Mouse (Mus musculus) cortical plate, adult 2 months (tissue): ENCODE measurements at regions not wholly inside any gene's neighbourhood (a gene's known extent, or its start where the extent isn't known, plus 50 kb on each side); places are given as distances from the start of the nearest gene placed in this dataset.

Experiments
- H3K27ac ChIP-seq: fragments of 200-500 bp; 2 replicates; pipeline ENCODE4 v1.5.1; 2012; ENCODE audit warnings: low read length, control low read depth, inconsistent platforms; ENCODE audit not compliant: insufficient read depth
- H3K4me1 ChIP-seq: fragments of 200-500 bp; 2 replicates; pipeline ENCODE4 v1.6.1; 2011; ENCODE audit warnings: low read length; ENCODE audit not compliant: control insufficient read depth, insufficient read depth
- H3K4me3 ChIP-seq: fragments of 200-500 bp; 2 replicates; pipeline ENCODE4 v1.5.1; 2011; ENCODE audit warnings: mild to moderate bottlenecking, low read length, control low read depth; ENCODE audit not compliant: insufficient read depth
- CTCF ChIP-seq: fragments of 200-500 bp; IDR thresholded peaks from 2 replicates; pipeline ENCODE4 v1.5.1; 2011; ENCODE audit warnings: mild to moderate bottlenecking, control low read depth, low read length; ENCODE audit not compliant: insufficient read depth; ENCODE audit errors: extremely low read depth
- POLR2A ChIP-seq: fragments of 200-500 bp; IDR thresholded peaks from 2 replicates; pipeline ENCODE4 v1.6.1; 2011; ENCODE audit warnings: mild to moderate bottlenecking, low read length, control low read depth; ENCODE audit not compliant: insufficient read depth; ENCODE audit errors: extremely low read depth

GRCm38 (mm10) chr13:110557930-110558727 lies 163.3 kb downstream of the Plk2 start:
- no peak overlapping the region; the same call in 1 of the 2 replicates for H3K4me3 ChIP-seq
- H3K27ac ChIP-seq, result peak overlapping the region; percentile 49; the same call in 1 of the 2 replicates
- TF ChIP-seq POLR2A (no peak), CTCF (no peak)
- peaks cover 11% of the 10 kb centered on the region for H3K4me1 ChIP-seq

DNA sequence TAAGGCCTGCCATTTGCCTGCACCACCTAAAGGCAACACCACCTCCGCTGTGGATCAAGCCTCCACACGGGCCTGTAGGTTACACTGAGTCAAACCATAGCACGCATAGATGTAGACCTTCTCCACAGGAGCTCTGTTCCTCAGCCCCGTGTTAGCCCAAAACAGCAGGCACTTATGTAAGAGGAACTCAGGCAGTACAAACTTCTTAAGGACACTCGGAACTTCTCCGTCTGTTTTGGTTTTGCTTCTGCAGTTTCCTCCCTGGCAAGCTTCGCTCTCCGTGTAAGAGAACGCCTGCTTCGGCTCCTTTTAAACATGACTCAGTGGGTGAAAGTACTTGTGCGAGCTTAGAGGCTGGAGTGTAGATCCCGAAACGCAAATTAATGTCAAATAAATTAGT lies 165.7 kb downstream of the Plk2 start:
- H3K27ac ChIP-seq, result peak overlapping the region; percentile 80
- H3K4me1 ChIP-seq, result peaks cover 13% of the 10 kb centered on the region
- no peak overlapping the region for H3K4me3 ChIP-seq
- no peak for TF ChIP-seq CTCF
- no peak for TF ChIP-seq POLR2A

- Histone ChIP-seq H3K4me1 (peaks cover 6% of the 10 kb centered on the region), H3K27ac (no peak overlapping the region)
- TF ChIP-seq POLR2A, result no peak
- no peak for TF ChIP-seq CTCF
Measured at GRCm38 (mm10) chr13:110562499-110562898, 167.7 kb downstream of the Plk2 start.

GRCm38 (mm10) chr13:110562902-110563301 lies 168.1 kb downstream of the Plk2 start:
- no peak for TF ChIP-seq POLR2A
- TF ChIP-seq CTCF, result no peak
- H3K27ac ChIP-seq, result no peak overlapping the region
- H3K4me3 ChIP-seq, result no peak overlapping the region
- H3K4me1 ChIP-seq, result peaks cover 6% of the 10 kb centered on the region

More at GRCm38 (mm10) chr13:110562499-110562898, 167.7 kb downstream of the Plk2 start:
- no peak overlapping the region for H3K4me3 ChIP-seq

DNA sequence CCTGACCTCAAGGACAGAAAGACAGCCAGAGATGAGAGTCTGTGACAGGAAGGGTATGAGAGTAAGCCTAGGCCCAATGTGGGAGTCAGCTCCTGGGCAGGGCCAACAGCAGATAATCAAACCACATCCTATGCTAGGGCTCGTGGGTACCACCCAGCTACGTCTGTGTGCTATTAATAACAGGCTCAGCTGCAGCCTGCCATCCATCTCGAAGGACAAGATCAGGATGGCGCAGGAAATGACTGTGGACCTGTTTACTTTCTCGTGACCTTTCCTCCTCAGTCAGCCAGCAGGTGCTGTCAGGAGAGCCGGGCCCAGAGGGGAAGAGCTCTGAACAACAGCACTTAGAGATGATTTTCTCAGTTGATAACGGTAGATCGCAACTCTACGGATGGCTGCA lies 169.1 kb downstream of the Plk2 start:
- Histone ChIP-seq H3K4me3 (no peak overlapping the region), H3K4me1 (peaks cover 5% of the 10 kb centered on the region), H3K27ac (no peak overlapping the region)
- no peak for TF ChIP-seq CTCF
- no peak for TF ChIP-seq POLR2A

- no peak overlapping the region for H3K4me3 ChIP-seq
- H3K27ac ChIP-seq, result no peak overlapping the region
- no peak for TF ChIP-seq CTCF
- peaks cover 2% of the 10 kb centered on the region for H3K4me1 ChIP-seq
Measured at GRCm38 (mm10) chr13:110568482-110569179, 173.8 kb downstream of the Plk2 start.

DNA sequence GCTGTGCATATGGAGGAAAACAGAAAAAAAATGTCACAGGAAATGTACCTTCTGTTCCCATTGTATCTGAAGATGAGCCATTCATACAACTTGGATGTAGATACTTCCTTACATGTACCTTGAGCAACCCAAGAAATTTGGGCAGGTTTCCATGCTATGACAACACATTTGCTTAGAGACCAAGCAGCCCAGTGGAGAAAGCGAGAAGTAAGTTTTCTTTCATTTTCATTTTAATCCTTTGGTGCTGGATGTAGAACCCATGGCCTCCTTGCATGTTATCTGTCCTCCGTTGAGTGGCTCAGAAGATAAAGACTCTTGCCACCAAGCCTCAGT lies 174.3 kb downstream of the Plk2 start:
- Histone ChIP-seq H3K27ac (no peak overlapping the region), H3K4me1 (peaks cover 2% of the 10 kb centered on the region), H3K4me3 (no peak overlapping the region)
- TF ChIP-seq CTCF, result no peak
- TF ChIP-seq POLR2A, result no peak

GRCm38 (mm10) chr13:110570386-110570785 lies 175.5 kb downstream of the Plk2 start:
- Histone ChIP-seq H3K4me1 (no peaks in the 10 kb centered on the region; the same call in 1 of the 2 replicates), H3K27ac (no peak overlapping the region), H3K4me3 (no peak overlapping the region)
- TF ChIP-seq CTCF, result no peak
- TF ChIP-seq POLR2A, result no peak

DNA sequence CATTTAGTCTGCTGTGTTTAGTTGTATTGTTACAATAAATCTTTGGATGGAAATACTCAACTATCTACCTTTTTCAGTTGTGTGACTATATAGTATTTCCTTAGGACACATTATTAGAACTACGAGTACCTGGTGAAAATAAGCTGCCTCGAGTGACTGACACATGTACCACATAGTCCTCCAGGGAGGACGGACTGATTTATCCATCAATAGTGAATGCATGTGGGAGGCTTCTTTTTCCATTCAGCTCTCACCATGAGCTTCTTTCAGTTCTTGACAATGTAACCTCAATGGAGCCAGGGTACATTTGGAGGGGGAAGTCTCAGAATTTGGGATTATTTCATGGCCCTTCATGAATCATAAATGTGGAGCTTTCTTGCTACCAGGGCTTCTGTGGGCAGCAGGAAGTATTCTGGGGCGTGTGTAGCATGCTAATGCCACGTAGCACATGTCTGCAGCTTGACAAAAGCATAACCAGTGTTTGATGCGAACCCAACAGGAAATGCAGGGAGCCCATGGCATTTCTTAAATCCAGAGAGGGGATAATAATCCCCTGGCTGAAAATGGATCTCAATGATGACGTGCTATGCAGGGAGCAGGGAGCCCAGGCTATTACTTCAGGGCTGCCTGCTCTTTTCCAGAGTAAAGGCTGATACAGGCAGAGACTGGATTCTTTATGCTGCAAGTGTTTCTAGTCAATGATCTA lies 178.7 kb downstream of the Plk2 start:
- TF ChIP-seq POLR2A (no peak), CTCF (no peak)

More for the DNA sequence above, 178.7 kb downstream of the Plk2 start:
- Histone ChIP-seq H3K27ac (no peak overlapping the region), H3K4me1 (no peaks in the 10 kb centered on the region; the same call in 1 of the 2 replicates), H3K4me3 (no peak overlapping the region)
